Mouse (Mus musculus) heart, adult 2 months (tissue): ENCODE measurements around the gene Zdhhc4.

Experiments
- CTCF ChIP-seq: fragments of 200-600 bp; IDR thresholded peaks from 2 replicates; pipeline ENCODE4 v1.8.1; 2022; ENCODE audit warnings: antibody characterized with exemption, mild to moderate bottlenecking, moderate library complexity
- EP300 ChIP-seq: fragments of 200-500 bp; IDR thresholded peaks from 2 replicates; pipeline ENCODE4 v1.6.1; 2011; ENCODE audit warnings: low read depth, low read length, control low read depth; ENCODE audit not compliant: insufficient read depth
- POLR2A ChIP-seq: fragments of 200-500 bp; IDR thresholded peaks from 2 replicates; pipeline ENCODE4 v1.6.1; 2011; ENCODE audit warnings: mild to moderate bottlenecking, low read depth, low read length, control low read depth; ENCODE audit not compliant: insufficient read depth

- TF ChIP-seq POLR2A (no peak), CTCF (no peak), EP300 (no peak)
Observed at GRCm38 (mm10) chr5:143308825-143309224, 20.2 kb downstream of the Zdhhc4 start.
